Mouse (Mus musculus) CH12.LX (cell line): Measurements from ENCODE around the gene Rft1.

Experiments used
- CHD1 ChIP-seq: IDR thresholded peaks from 2 replicates; pipeline ENCODE4 v1.6.1; 2012; ENCODE audit warnings: low read depth, low read length, improper control_type of control experiment, inconsistent platforms
- CTCF ChIP-seq, 2 experiments: IDR thresholded peaks in 1 of 2; conservative IDR thresholded peaks in 1 of 2; 2 replicates each; pipeline ENCODE4 v1.5.1; 2011 to 2012; ENCODE audit warnings: low read depth in 2 of 2, low read length in 2 of 2, improper control_type of control experiment in 1 of 2, inconsistent platforms in 1 of 2, mild to moderate bottlenecking in 1 of 2, moderate library complexity in 1 of 2
- GABPA ChIP-seq: IDR thresholded peaks from 2 replicates; pipeline ENCODE4 v1.6.1; 2012; ENCODE audit warnings: low read depth, low read length, improper control_type of control experiment, inconsistent platforms; ENCODE audit not compliant: insufficient replicate concordance
- KAT2A ChIP-seq: IDR thresholded peaks from 2 replicates; pipeline ENCODE4 v1.6.1; 2012; ENCODE audit warnings: low read length, improper control_type of control experiment, inconsistent platforms; ENCODE audit not compliant: insufficient replicate concordance
- MAFK ChIP-seq: IDR thresholded peaks from 2 replicates; pipeline ENCODE4 v1.6.1; 2011; ENCODE audit warnings: low read length, improper control_type of control experiment; ENCODE audit not compliant: insufficient replicate concordance
- MYC ChIP-seq: IDR thresholded peaks from 2 replicates; pipeline ENCODE4 v1.6.1; 2011; ENCODE audit warnings: low read depth, mild to moderate bottlenecking, improper control_type of control experiment, low read length
- NRF1 ChIP-seq: IDR thresholded peaks from 2 replicates; pipeline ENCODE4 v1.6.1; 2014; ENCODE audit warnings: low read depth, mild to moderate bottlenecking, inconsistent platforms, low read length, improper control_type of control experiment, moderate library complexity
- POLR2A ChIP-seq: IDR thresholded peaks from 2 replicates; pipeline ENCODE4 v1.6.1; 2011; ENCODE audit warnings: low read depth, mild to moderate bottlenecking, improper control_type of control experiment, low read length
- SMC3 ChIP-seq: IDR thresholded peaks from 2 replicates; pipeline ENCODE4 v1.6.1; 2011; ENCODE audit warnings: low read depth, low read length, improper control_type of control experiment
- UBTF ChIP-seq: IDR thresholded peaks from 2 replicates; pipeline ENCODE4 v1.6.1; 2012; ENCODE audit warnings: low read depth, mild to moderate bottlenecking, inconsistent platforms, low read length, improper control_type of control experiment, moderate library complexity
- ZC3H11A ChIP-seq: IDR thresholded peaks from 2 replicates; pipeline ENCODE4 v1.6.1; 2012; ENCODE audit warnings: low read depth, mild to moderate bottlenecking, inconsistent platforms, low read length, improper control_type of control experiment
- ZMIZ1 ChIP-seq: IDR thresholded peaks from 2 replicates; pipeline ENCODE4 v1.6.1; 2012; ENCODE audit warnings: low read depth, mild to moderate bottlenecking, inconsistent platforms, low read length, improper control_type of control experiment

DNA sequence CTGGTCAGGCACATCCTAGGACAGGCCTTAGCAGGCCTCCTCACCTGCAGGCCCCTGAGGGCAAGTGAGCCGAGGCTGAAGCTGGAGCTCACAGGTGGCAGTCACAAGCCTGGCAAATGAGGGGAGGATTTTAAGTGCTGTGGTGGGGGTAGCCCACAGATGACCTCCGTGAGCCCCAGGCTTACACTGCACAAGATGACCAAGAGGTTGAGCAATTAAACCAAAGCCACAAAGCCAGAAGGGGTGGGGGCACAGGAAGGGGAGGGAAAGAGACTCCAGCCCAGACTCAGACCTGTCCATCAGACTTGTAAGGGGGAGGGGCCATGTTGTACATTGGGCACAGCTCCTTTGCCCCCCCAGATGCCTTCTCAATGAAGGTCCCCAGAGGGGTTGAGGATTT, 37.4 kb upstream of the Rft1 start:
- TF ChIP-seq CTCF (conservative IDR thresholded peaks at IDR 0.05 in 1 of 2, IDR thresholded peaks at IDR 0.05 in 1 of 2; ENCODE audit: low read depth in 2 of 2, low read length in 2 of 2) (no peak), KAT2A (no peak), ZMIZ1 (no peak), GABPA (no peak), CHD1 (no peak), SMC3 (no peak), MAFK (no peak), MYC (no peak), ZC3H11A (no peak), NRF1 (no peak), POLR2A (no peak), UBTF (no peak)
